8 mouse cellular contexts compared by ENCODE assay signal in the genomic region with DNA sequence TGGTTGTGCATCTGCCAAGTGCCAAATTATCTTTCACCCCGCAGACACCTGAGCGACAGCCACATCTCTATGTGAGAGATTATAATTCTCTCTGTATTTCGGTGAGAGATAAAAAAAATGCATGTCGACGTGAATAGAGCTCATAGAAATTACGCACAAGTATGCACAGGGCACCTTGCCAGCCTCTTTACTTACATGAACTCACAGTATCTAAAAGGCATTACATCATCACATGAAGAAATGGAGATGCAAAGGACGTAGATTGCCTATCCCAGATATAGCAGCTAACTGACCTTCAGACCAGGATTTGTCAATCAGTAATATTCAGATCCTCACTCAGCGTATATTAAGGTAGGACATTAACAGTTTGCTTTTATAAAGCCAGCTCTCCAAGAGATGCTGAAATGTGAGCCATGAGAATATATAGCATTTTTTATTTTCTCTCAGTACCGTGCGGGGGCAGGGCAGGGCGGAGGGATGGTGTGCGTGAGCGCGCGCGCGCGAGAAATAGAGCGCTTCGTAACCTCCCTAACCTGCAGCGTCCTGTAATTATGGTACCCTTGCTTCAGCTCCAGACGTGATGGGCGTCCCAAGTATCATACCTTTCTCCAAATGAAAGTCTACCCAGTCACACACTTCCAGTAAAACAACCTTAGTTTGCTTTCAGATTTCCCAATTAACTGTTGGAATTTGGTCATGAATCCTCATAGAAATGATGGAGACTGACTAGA. TPM values are rescaled to one million over a fixed set of nuclear protein-coding genes. Genes with fewer than 3 reads are reported as not detected.
DNase-seq lines count a peak whose midpoint lies in the region; ATAC-seq and TF ChIP-seq lines count a peak whose summit lies in the region.

No protein-coding gene starts in this region.

- peak overlapping the region; percentile 72 for H3K4me2 ChIP-seq in kidney, embryonic 16.5 days (replicated peaks; ENCODE audit: low read depth, low read length)
- H3K4me2 ChIP-seq in midbrain, embryonic 14.5 days (ENCODE audit: low read length), result peak overlapping the region; percentile 75

- H3K4me1 ChIP-seq in kidney, embryonic 16.5 days (ENCODE audit: insufficient read depth, low read length), result peaks cover 17% of the 10 kb centered on the region
- H3K4me1 ChIP-seq in bone marrow macrophage, adult 2 months (ENCODE audit: control insufficient read depth, insufficient read depth, low read length), result no peaks in the 10 kb centered on the region; the same call in none of the 2 replicates
- H3K4me1 ChIP-seq in midbrain, embryonic 14.5 days (ENCODE audit: control insufficient read depth, insufficient read depth, low read length), result peaks cover 24% of the 10 kb centered on the region

- no peak for DNase-seq in kidney, postnatal 25 days
- peak; percentile 44 to 48 for DNase-seq in layer of hippocampus, postnatal 25 days (ENCODE audit: extremely low spot score in 1 of 2, low spot score in 1 of 2)
- peak; percentile 86 for DNase-seq in midbrain, embryonic 14.5 days
- DNase-seq in urinary bladder, postnatal 36 days (ENCODE audit: low spot score in 2 of 2), result no peak
- no peak for DNase-seq in adrenal gland, postnatal 10 days

- H3K27ac ChIP-seq in kidney, embryonic 16.5 days (ENCODE audit: low read length), result peak overlapping the region; percentile 96
- H3K27ac ChIP-seq in bone marrow macrophage, adult 2 months (ENCODE audit: insufficient read depth, low read depth, low read length), result no peak overlapping the region
- H3K27ac ChIP-seq in midbrain, embryonic 14.5 days (replicated peaks; ENCODE audit: low read depth, low read length), result peak overlapping the region; percentile 99

- no peaks in the 10 kb centered on the region for H3K27me3 ChIP-seq in kidney, embryonic 16.5 days (ENCODE audit: insufficient read depth, low read length)
- no peaks in the 10 kb centered on the region for H3K27me3 ChIP-seq in midbrain, embryonic 14.5 days (ENCODE audit: control insufficient read depth, insufficient read depth, low read length)

- peak overlapping the region; percentile 55 for H3K4me3 ChIP-seq in kidney, embryonic 16.5 days (ENCODE audit: low read length)
- peak overlapping the region; percentile 23 for H3K4me3 ChIP-seq in bone marrow macrophage, adult 2 months (ENCODE audit: insufficient read depth, low read length)
- H3K4me3 ChIP-seq in midbrain, embryonic 14.5 days (replicated peaks; ENCODE audit: low read depth, low read length), result peak overlapping the region; percentile 61

- no peaks in the 10 kb centered on the region for H3K9me3 ChIP-seq in kidney, embryonic 16.5 days (ENCODE audit: low read length)
- H3K9me3 ChIP-seq in midbrain, embryonic 14.5 days (ENCODE audit: control insufficient read depth, low read length), result no peaks in the 10 kb centered on the region

- peak overlapping the region; percentile 64 for H3K9ac ChIP-seq in kidney, embryonic 16.5 days (replicated peaks; ENCODE audit: low read length)
- peak overlapping the region; percentile 82 for H3K9ac ChIP-seq in midbrain, embryonic 14.5 days (replicated peaks; ENCODE audit: low read length)

- no peak for TF ChIP-seq POLR2A in bone marrow macrophage, adult 2 months (IDR thresholded peaks at IDR 0.05; ENCODE audit: borderline replicate concordance, low read depth, low read length)

- peak; percentile 50 for ATAC-seq in kidney, embryonic 16.5 days (ENCODE audit: low FRiP score, low TSS enrichment)
- peak; percentile 74 for ATAC-seq in erythroid progenitor cell, adult 5-6 weeks (replicated peaks; ENCODE audit: low FRiP score, poor library complexity, severe bottlenecking)
- ATAC-seq in midbrain, embryonic 14.5 days (ENCODE audit: low FRiP score, low TSS enrichment), result peak; percentile 70

- H3K36me3 ChIP-seq in kidney, embryonic 16.5 days (ENCODE audit: insufficient read depth, low read length), result no peaks in the 10 kb centered on the region
- no peaks in the 10 kb centered on the region for H3K36me3 ChIP-seq in midbrain, embryonic 14.5 days (ENCODE audit: control insufficient read depth, insufficient read depth, low read length)

- no peak for TF ChIP-seq CTCF in bone marrow macrophage, adult 2 months (IDR thresholded peaks at IDR 0.05; ENCODE audit: low read depth, low read length)

- 15% methylated on average over 23 of the region's 23 CpGs for WGBS in kidney, embryonic 16.5 days
- WGBS in midbrain, embryonic 14.5 days, result 9% methylated on average over 23 of the region's 23 CpGs

RNA-seq across cellular contexts. Expression of a gene that starts 0.8 kb away (rescaled TPM):
- 93.4 and 93.5 TPM in 2 replicates for polyA plus RNA-seq in kidney, embryonic 16.5 days (2015; fragmentation: Nextera tagmentation; extraction: Ambion mirVana)
- polyA plus RNA-seq in bone marrow macrophage, adult 2 months (2012; ENCODE audit: insufficient read depth, insufficient read length, missing spikeins), result 1.4 TPM in 1 of 2 replicates, not detected in the other
- total RNA-seq in erythroid progenitor cell, adult 5-6 weeks (2015; ENCODE audit: low replicate concordance), result 265 and 290 TPM in 2 replicates
- total RNA-seq in erythroid progenitor cell, adult 5-6 weeks (2017; ENCODE audit: low replicate concordance), result 136 and 409 TPM in 2 replicates
- 100 to 1,000 TPM in 1 of 2 experiments, 10 to 100 TPM in 1; 99.0 to 107 TPM for total RNA-seq in layer of hippocampus, postnatal 25 days (2021)
- polyA plus RNA-seq in midbrain, embryonic 14.5 days (2014; fragmentation: Nextera tagmentation; extraction: Ambion mirVana), result 239 and 784 TPM in 2 replicates
- total RNA-seq in adrenal gland, postnatal 10 days (2021), result 10 to 100 TPM; 23.0 to 32.1 TPM

RNA-seq across cellular contexts. Expression of a gene that starts 6.5 kb away (rescaled TPM):
- polyA plus RNA-seq in kidney, embryonic 16.5 days (2015; fragmentation: Nextera tagmentation; extraction: Ambion mirVana), result 39.5 and 39.7 TPM in 2 replicates
- polyA plus RNA-seq in bone marrow macrophage, adult 2 months (2012; ENCODE audit: insufficient read depth, insufficient read length, missing spikeins), result 32.0 and 37.9 TPM in 2 replicates
- total RNA-seq in erythroid progenitor cell, adult 5-6 weeks (2015; ENCODE audit: low replicate concordance), result 186 and 192 TPM in 2 replicates
- 1,299 and 1,489 TPM in 2 replicates for total RNA-seq in erythroid progenitor cell, adult 5-6 weeks (2017; ENCODE audit: low replicate concordance)
- total RNA-seq in layer of hippocampus, postnatal 25 days (2021), result 10 to 100 TPM; 66.0 to 73.9 TPM
- 129 and 130 TPM in 2 replicates for polyA plus RNA-seq in midbrain, embryonic 14.5 days (2014; fragmentation: Nextera tagmentation; extraction: Ambion mirVana)
- total RNA-seq in adrenal gland, postnatal 10 days (2021), result 10 to 100 TPM; 30.8 to 37.5 TPM

RNA-seq across cellular contexts. Expression of a gene that starts 6.5 kb away (rescaled TPM):
- 0.42 and 0.64 TPM in 2 replicates for polyA plus RNA-seq in kidney, embryonic 16.5 days (2015; fragmentation: Nextera tagmentation; extraction: Ambion mirVana)
- 0.28 TPM in 1 of 2 replicates, not detected in the other for polyA plus RNA-seq in bone marrow macrophage, adult 2 months (2012; ENCODE audit: insufficient read depth, insufficient read length, missing spikeins)
- total RNA-seq in erythroid progenitor cell, adult 5-6 weeks (2015; ENCODE audit: low replicate concordance), result 0.36 and 0.84 TPM in 2 replicates
- total RNA-seq in erythroid progenitor cell, adult 5-6 weeks (2017; ENCODE audit: low replicate concordance), result 1.2 TPM in 2 replicates
- total RNA-seq in layer of hippocampus, postnatal 25 days (2021), result 1 to 10 TPM; 5.3 to 5.5 TPM
- polyA plus RNA-seq in midbrain, embryonic 14.5 days (2014; fragmentation: Nextera tagmentation; extraction: Ambion mirVana), result 1.1 and 1.3 TPM in 2 replicates
- under 1 TPM; 0.09 TPM for total RNA-seq in adrenal gland, postnatal 10 days (2021)

RNA-seq across cellular contexts. Expression of a gene that starts 9.2 kb away (rescaled TPM):
- 217 and 219 TPM in 2 replicates for polyA plus RNA-seq in kidney, embryonic 16.5 days (2015; fragmentation: Nextera tagmentation; extraction: Ambion mirVana)
- 99.5 and 112 TPM in 2 replicates for polyA plus RNA-seq in bone marrow macrophage, adult 2 months (2012; ENCODE audit: insufficient read depth, insufficient read length, missing spikeins)
- total RNA-seq in erythroid progenitor cell, adult 5-6 weeks (2015; ENCODE audit: low replicate concordance), result 104 and 109 TPM in 2 replicates
- total RNA-seq in erythroid progenitor cell, adult 5-6 weeks (2017; ENCODE audit: low replicate concordance), result 104 and 117 TPM in 2 replicates
- 100 to 1,000 TPM; 505 to 581 TPM for total RNA-seq in layer of hippocampus, postnatal 25 days (2021)
- polyA plus RNA-seq in midbrain, embryonic 14.5 days (2014; fragmentation: Nextera tagmentation; extraction: Ambion mirVana), result 641 and 678 TPM in 2 replicates
- 100 to 1,000 TPM; 154 to 156 TPM for total RNA-seq in adrenal gland, postnatal 10 days (2021)

RNA-seq across cellular contexts. Expression of a gene that starts 29.9 kb away (rescaled TPM):
- 22.9 and 25.9 TPM in 2 replicates for polyA plus RNA-seq in kidney, embryonic 16.5 days (2015; fragmentation: Nextera tagmentation; extraction: Ambion mirVana)
- 21.2 and 22.6 TPM in 2 replicates for polyA plus RNA-seq in bone marrow macrophage, adult 2 months (2012; ENCODE audit: insufficient read depth, insufficient read length, missing spikeins)
- 10.1 and 18.0 TPM in 2 replicates for total RNA-seq in erythroid progenitor cell, adult 5-6 weeks (2015; ENCODE audit: low replicate concordance)
- total RNA-seq in erythroid progenitor cell, adult 5-6 weeks (2017; ENCODE audit: low replicate concordance), result 11.3 and 15.2 TPM in 2 replicates
- total RNA-seq in layer of hippocampus, postnatal 25 days (2021), result 10 to 100 TPM; 26.2 to 29.7 TPM
- 18.6 and 20.8 TPM in 2 replicates for polyA plus RNA-seq in midbrain, embryonic 14.5 days (2014; fragmentation: Nextera tagmentation; extraction: Ambion mirVana)
- total RNA-seq in adrenal gland, postnatal 10 days (2021), result 10 to 100 TPM; 19.7 to 24.3 TPM

Comparison
In these comparisons a context has a peak if more than half of its experiments do, and no peak if none do; other contexts are left out.
1. DNase-seq: peak in layer of hippocampus, postnatal 25 days (2 of 2) and midbrain, embryonic 14.5 days (single experiment); none in kidney, postnatal 25 days (0 of 2), urinary bladder, postnatal 36 days (0 of 2) and adrenal gland, postnatal 10 days (single experiment).
2. Peak in every context shown above with its lines, with median percentiles within 50 percentile points of each other: ATAC-seq and H3K4me3 ChIP-seq.